ENCODE assay signal across 14 mouse cellular contexts in the genomic region with DNA sequence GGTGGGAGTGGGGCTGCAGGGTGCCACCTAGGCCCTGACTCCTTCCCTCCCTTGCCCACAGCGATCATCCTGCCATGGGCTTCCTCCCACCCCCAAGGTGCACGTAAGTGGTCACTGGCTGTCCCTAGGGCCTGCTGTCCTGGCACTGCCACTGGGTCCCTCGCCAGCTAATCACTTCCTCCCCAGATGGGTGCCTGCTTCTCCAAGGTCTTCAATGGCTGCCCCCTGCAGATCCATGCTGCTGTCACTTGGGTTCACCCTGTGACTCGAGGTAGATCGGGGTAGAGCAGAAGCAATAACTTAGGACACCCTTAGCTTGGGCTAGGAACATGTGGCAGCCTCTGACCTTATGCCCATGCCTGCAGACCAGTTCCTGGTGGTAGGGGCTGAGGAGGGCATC.
"Had no signal": no experiment of that assay in that cellular context is flagged by ENCODE, and none has a peak within 500 bp of the region (broad histone marks: within the 10 kb centered on the region; RNA-seq: fewer than 3 reads in every experiment).

No protein-coding gene starts in this region.

- H3K9me3 ChIP-seq: midbrain, embryonic 12.5 days; neural tube, embryonic 15.5 days had no signal

- H3K27ac ChIP-seq: liver, embryonic 14.5 days; midbrain, embryonic 12.5 days; neural tube, embryonic 15.5 days; stomach, postnatal 0 days had no signal

- H3K9ac ChIP-seq: liver, embryonic 14.5 days; midbrain, embryonic 12.5 days; neural tube, embryonic 15.5 days had no signal

- H3K4me3 ChIP-seq: midbrain, embryonic 12.5 days; myocyte; neural tube, embryonic 15.5 days had no signal

- H3K27me3 ChIP-seq: midbrain, embryonic 12.5 days; neural tube, embryonic 15.5 days had no signal

- DNase-seq: kidney, adult 8-10 months; kidney, postnatal 25 days; lung, adult 2 months; lung, postnatal 36 days; right cerebral cortex, adult 18-20 months; right cerebral cortex, postnatal 25 days; thymus, postnatal 4 days had no signal

- H3K4me2 ChIP-seq: midbrain, embryonic 12.5 days; neural tube, embryonic 15.5 days had no signal

- ATAC-seq: intestine, postnatal 0 days; lung, postnatal 0 days had no signal
